Mouse (Mus musculus) ES-Bruce4 (cell line): Measurements from ENCODE around the gene Rab4a. TPM values are rescaled to one million over a fixed set of nuclear protein-coding genes. Genes with fewer than 3 reads are reported as not detected.

Source experiments
- H3K27ac ChIP-seq: 2 replicates; pipeline ENCODE4 v1.5.1; 2012; ENCODE audit warnings: low read length, inconsistent platforms; ENCODE audit not compliant: insufficient read depth
- H3K27me3 ChIP-seq: 2 replicates; pipeline ENCODE4 v1.6.1; 2012; ENCODE audit warnings: mild to moderate bottlenecking, low read length, inconsistent platforms; ENCODE audit not compliant: control insufficient read depth, poor library complexity, insufficient read depth, severe bottlenecking
- H3K36me3 ChIP-seq: 2 replicates; pipeline ENCODE4 v1.6.1; 2012; ENCODE audit warnings: inconsistent platforms, mild to moderate bottlenecking, low read length, moderate library complexity; ENCODE audit not compliant: control insufficient read depth, poor library complexity, insufficient read depth, severe bottlenecking
- H3K4me1 ChIP-seq: one replicate; pipeline ENCODE4 v1.8.1; 2011; ENCODE audit warnings: low read length; ENCODE audit not compliant: control insufficient read depth, insufficient read depth
- H3K4me3 ChIP-seq: 2 replicates; pipeline ENCODE4 v1.5.1; 2011; ENCODE audit warnings: low read depth, mild to moderate bottlenecking, low read length
- H3K9ac ChIP-seq: 2 replicates; pipeline ENCODE4 v1.6.1; 2012; ENCODE audit warnings: low read depth, mild to moderate bottlenecking, inconsistent platforms; ENCODE audit not compliant: poor library complexity, severe bottlenecking
- H3K9me3 ChIP-seq: replicated peaks from 2 replicates; pipeline ENCODE4 v1.6.1; 2012; ENCODE audit warnings: mild to moderate bottlenecking, low read length, inconsistent platforms; ENCODE audit not compliant: control insufficient read depth, poor library complexity, insufficient read depth, severe bottlenecking
- CTCF ChIP-seq: IDR thresholded peaks from one replicate; pipeline ENCODE4 v1.8.1; 2011; ENCODE audit warnings: low read depth, low read length
- EP300 ChIP-seq: IDR thresholded peaks from 2 replicates; pipeline ENCODE4 v1.6.1; 2011; ENCODE audit warnings: low read depth, low read length; ENCODE audit not compliant: insufficient read depth
- POLR2A ChIP-seq: IDR thresholded peaks from one replicate; pipeline ENCODE4 v1.8.1; 2011; ENCODE audit warnings: low read length; ENCODE audit not compliant: insufficient read depth
- polyA plus RNA-seq: library from polyadenylated mRNA; stranded (reverse); fragments of >200 nt; gene quantifications from 2 replicates; pipeline ENCODE4 v1.2.4, GENCODE M21; 2011; ENCODE audit warnings: low read depth; ENCODE audit not compliant: missing spikeins, insufficient read depth, insufficient read length

Rab4a gene
- polyA plus RNA-seq, 1 experiment, result 26.1 TPM

DNA sequence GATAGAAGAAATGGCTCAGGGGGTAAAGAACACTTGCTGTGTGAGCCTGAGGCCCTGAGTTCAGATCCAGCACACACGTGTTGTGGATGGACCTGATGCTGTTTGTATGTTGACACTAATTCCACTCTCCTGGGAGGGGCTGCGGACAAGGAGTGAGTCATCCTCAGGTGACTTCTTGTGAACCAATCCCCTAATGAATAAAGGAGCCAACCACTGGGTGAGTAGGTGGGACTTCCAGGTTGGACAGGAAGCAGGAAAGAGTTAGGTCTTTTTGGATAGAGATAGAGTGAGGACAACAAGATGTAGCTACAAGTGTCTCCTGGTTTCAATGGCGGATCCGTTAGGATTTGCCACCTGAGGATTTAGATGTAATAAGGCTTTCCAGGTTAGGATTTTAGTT, 43.6 kb downstream of the Rab4a start:
- peaks cover 8% of the 10 kb centered on the region for H3K4me1 ChIP-seq
- peak; percentile 22 for TF ChIP-seq POLR2A
- no peak for TF ChIP-seq CTCF
- no peaks in the 10 kb centered on the region for H3K9me3 ChIP-seq
- H3K9ac ChIP-seq, result peak overlapping the region; percentile 95
- peak overlapping the region; percentile 34; the same call in 1 of the 2 replicates for H3K27ac ChIP-seq
- H3K4me3 ChIP-seq, result peak overlapping the region; percentile 99
- H3K27me3 ChIP-seq, result no peaks in the 10 kb centered on the region
- H3K36me3 ChIP-seq, result no peaks in the 10 kb centered on the region

- Histone ChIP-seq H3K36me3 (no peaks in the 10 kb centered on the region), H3K27ac (no peak overlapping the region), H3K9ac (no peak overlapping the region), H3K4me3 (no peak overlapping the region), H3K4me1 (peaks cover 3% of the 10 kb centered on the region), H3K9me3 (no peaks in the 10 kb centered on the region), H3K27me3 (no peaks in the 10 kb centered on the region)
- no peak for TF ChIP-seq CTCF
- TF ChIP-seq POLR2A, result no peak
- no peak for TF ChIP-seq EP300
These were observed 45.8 kb downstream of the Rab4a start for GRCm38 (mm10) chr8:123851590-123851989.

DNA sequence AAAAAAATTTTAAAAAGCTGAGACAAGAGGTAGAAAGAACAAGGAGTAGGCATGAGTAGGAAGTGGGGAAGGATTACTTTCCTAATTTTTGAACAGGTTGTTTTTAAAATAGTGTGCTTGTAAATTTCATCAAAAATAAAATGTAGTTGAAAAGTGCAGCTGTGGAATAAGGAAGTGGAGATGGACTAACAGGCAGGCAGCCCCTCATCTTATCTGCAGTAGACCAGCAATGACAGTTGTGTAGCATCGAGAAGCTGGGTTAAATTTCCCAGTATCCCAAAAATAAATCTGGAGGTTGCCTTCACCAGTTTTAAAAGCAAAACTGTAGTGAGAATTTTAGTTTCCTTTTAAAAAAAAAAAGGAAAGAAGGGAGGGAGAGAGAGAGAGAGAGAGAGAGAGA, 48.5 kb downstream of the Rab4a start:
- no peaks in the 10 kb centered on the region for H3K9me3 ChIP-seq
- TF ChIP-seq EP300 (no peak), POLR2A (no peak), CTCF (no peak)

GRCm38 (mm10) chr8:123854733-123855475, 49.1 kb downstream of the Rab4a start:
- Histone ChIP-seq H3K27ac (0 out of 2 replicates have a peak overlapping the region, but pooled peaks have one; percentile 41), H3K4me1 (no peaks in the 10 kb centered on the region), H3K9me3 (no peaks in the 10 kb centered on the region), H3K36me3 (no peaks in the 10 kb centered on the region), H3K9ac (no peak overlapping the region), H3K27me3 (no peaks in the 10 kb centered on the region), H3K4me3 (no peak overlapping the region)
- TF ChIP-seq EP300 (no peak), CTCF (no peak), POLR2A (no peak)

More for the DNA sequence above, 48.5 kb downstream of the Rab4a start:
- Histone ChIP-seq H3K4me3 (no peak overlapping the region), H3K36me3 (no peaks in the 10 kb centered on the region), H3K27me3 (no peaks in the 10 kb centered on the region), H3K9ac (no peak overlapping the region), H3K4me1 (no peaks in the 10 kb centered on the region), H3K27ac (no peak overlapping the region)

DNA sequence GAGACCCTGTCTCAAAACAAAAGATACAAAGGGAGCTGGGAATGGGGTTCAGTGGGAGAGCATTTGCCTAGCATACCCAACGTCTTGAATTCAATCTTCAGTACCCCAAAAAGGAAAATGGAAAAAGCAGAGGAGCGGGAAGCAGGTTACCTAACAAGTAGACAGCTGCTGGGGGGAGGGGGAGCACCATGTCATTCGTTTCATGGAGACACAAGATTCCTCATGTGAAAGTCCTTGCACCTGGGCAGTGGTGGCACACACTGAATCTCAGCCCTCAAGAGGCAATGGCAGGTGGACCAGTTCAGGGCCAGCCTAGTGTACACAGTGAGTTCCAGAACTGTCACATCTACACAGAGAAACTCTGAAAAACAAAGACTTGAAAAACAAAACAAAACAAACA, 51.6 kb downstream of the Rab4a start:
- Histone ChIP-seq H3K27me3 (no peaks in the 10 kb centered on the region), H3K27ac (no peak overlapping the region), H3K4me1 (no peaks in the 10 kb centered on the region), H3K4me3 (no peak overlapping the region), H3K36me3 (no peaks in the 10 kb centered on the region), H3K9ac (no peak overlapping the region), H3K9me3 (no peaks in the 10 kb centered on the region)
- no peak for TF ChIP-seq EP300
- no peak for TF ChIP-seq POLR2A
- TF ChIP-seq CTCF, result no peak

DNA sequence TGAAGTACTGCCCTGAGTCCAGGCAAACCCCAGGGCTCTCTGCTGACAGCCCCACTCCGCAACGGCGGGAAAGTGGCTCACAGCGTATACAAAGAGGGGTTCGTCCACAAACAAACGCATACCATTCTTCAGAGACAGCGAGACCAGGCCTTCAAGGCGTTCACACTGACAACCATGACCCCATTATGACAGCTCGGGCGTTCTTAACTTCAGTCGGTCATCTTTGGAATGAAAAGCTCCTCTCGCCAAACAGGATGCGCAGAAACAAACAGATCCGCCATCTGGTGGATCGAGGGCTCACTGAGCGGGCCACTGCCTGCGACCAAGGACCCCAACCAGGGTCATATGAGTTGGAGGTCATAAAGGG, 52.8 kb downstream of the Rab4a start:
- Histone ChIP-seq H3K4me1 (no peaks in the 10 kb centered on the region), H3K9ac (peak overlapping the region; percentile 84), H3K27ac (no peak overlapping the region), H3K27me3 (no peaks in the 10 kb centered on the region), H3K9me3 (no peaks in the 10 kb centered on the region), H3K36me3 (no peaks in the 10 kb centered on the region), H3K4me3 (peak overlapping the region; percentile 86)
- TF ChIP-seq POLR2A (no peak), EP300 (no peak), CTCF (no peak)
